Mouse (Mus musculus): ENCODE data around the gene Nfib.

The Nfib gene

GRCm38 (mm10) chr4:82411965-82412364 is 293.6 kb downstream of the Nfib start:
- ChIA-PET CTCF (no interaction called here), POLR2A (interaction anchor here in 2 of 4 experiments (0.6 to 1.5 kb wide), 10 partner anchors 8 to 123 kb away, joined by 3 to 6 read pairs (median 4); no protein-coding TSS in a partner anchor)

- ChIA-PET POLR2A (interaction anchor here in 2 of 4 experiments (1.3 to 5.1 kb wide), 3 partner anchors 10 to 24 kb away, joined by 3 to 18 read pairs (median 3); no protein-coding TSS in a partner anchor), CTCF (no interaction called here)
Observed at GRCm38 (mm10) chr4:82408463-82409404, 296.8 kb downstream of the Nfib start.

GRCm38 (mm10) chr4:82406511-82406910 is 299.0 kb downstream of the Nfib start:
- POLR2A ChIA-PET, result interaction anchor here in 2 of 4 experiments (1.1 to 5.1 kb wide), 4 partner anchors 9 to 57 kb away, joined by 3 to 18 read pairs (median 11); no protein-coding TSS in a partner anchor
- CTCF ChIA-PET, result no interaction called here

- POLR2A ChIA-PET, result interaction anchor here in 2 of 4 experiments (1.0 to 3.5 kb wide), 10 partner anchors 9 to 100 kb away, joined by 3 to 30 read pairs (median 4); no protein-coding TSS in a partner anchor
- CTCF ChIA-PET, result no interaction called here
Observed at GRCm38 (mm10) chr4:82405791-82406190, 299.8 kb downstream of the Nfib start.

GRCm38 (mm10) chr4:82403975-82404651 is 301.4 kb downstream of the Nfib start:
- POLR2A ChIA-PET, result interaction anchor here in 3 of 4 experiments (0.6 to 3.5 kb wide), 19 partner anchors 8 to 1121 kb away, joined by 3 to 30 read pairs (median 4); partner anchors contain the start of gene Ccdc171 (in 1 of the 3)
- CTCF ChIA-PET, result no interaction called here

- POLR2A ChIA-PET, result interaction anchor here in 2 of 4 experiments (0.6 to 3.5 kb wide), 14 partner anchors 9 to 1037 kb away, joined by 3 to 22 read pairs (median 4); no protein-coding TSS in a partner anchor
- CTCF ChIA-PET, result no interaction called here
Observed at GRCm38 (mm10) chr4:82402666-82403065, 302.9 kb downstream of the Nfib start.

- ChIA-PET POLR2A (interaction anchor here in 2 of 4 experiments (0.7 to 3.5 kb wide), 14 partner anchors 8 to 110 kb away, joined by 3 to 22 read pairs (median 4); no protein-coding TSS in a partner anchor), CTCF (no interaction called here)
Observed at GRCm38 (mm10) chr4:82401450-82402061, 304.0 kb downstream of the Nfib start.

GRCm38 (mm10) chr4:82400536-82400935 is 305.0 kb downstream of the Nfib start:
- ChIA-PET CTCF (interaction anchor here in 3 of 4 experiments (0.6 to 0.7 kb wide), 3 partner anchors 64 to 823 kb away, joined by 3 to 8 read pairs (median 7); no protein-coding TSS in a partner anchor), POLR2A (interaction anchor here (0.6 to 3.5 kb wide), 32 partner anchors 10 to 491 kb away, joined by 3 to 22 read pairs (median 4); no protein-coding TSS in a partner anchor)

- ChIA-PET CTCF (no interaction called here), POLR2A (interaction anchor here in 3 of 4 experiments (0.6 to 3.5 kb wide), 26 partner anchors 9 to 168 kb away, joined by 3 to 22 read pairs (median 4); no protein-coding TSS in a partner anchor)
Observed at GRCm38 (mm10) chr4:82399406-82400380, 305.9 kb downstream of the Nfib start.

- ChIA-PET CTCF (no interaction called here), POLR2A (interaction anchor here in 3 of 4 experiments (0.9 to 2.1 kb wide), 6 partner anchors 9 to 30 kb away, joined by 3 to 6 read pairs (median 4); no protein-coding TSS in a partner anchor)
Observed at GRCm38 (mm10) chr4:82398282-82398681, 307.3 kb downstream of the Nfib start.

GRCm38 (mm10) chr4:82396805-82397204 is 308.7 kb downstream of the Nfib start:
- ChIA-PET CTCF (interaction anchor here in 1 of 4 experiments (0.6 kb wide), 1 partner anchor 111 kb away, joined by 4 read pairs; no protein-coding TSS in a partner anchor), POLR2A (interaction anchor here in 3 of 4 experiments (0.6 to 2.1 kb wide), 11 partner anchors 9 to 108 kb away, joined by 3 to 9 read pairs (median 4); no protein-coding TSS in a partner anchor)

GRCm38 (mm10) chr4:82396003-82396402 is 309.5 kb downstream of the Nfib start:
- CTCF ChIA-PET, result interaction anchor here in 1 of 4 experiments (0.6 kb wide), 1 partner anchor 112 kb away, joined by 4 read pairs; no protein-coding TSS in a partner anchor

GRCm38 (mm10) chr4:82394346-82394745 is 311.2 kb downstream of the Nfib start:
- ChIA-PET CTCF (interaction anchor here in 1 of 4 experiments (0.5 kb wide), 1 partner anchor 667 kb away, joined by 5 read pairs; no protein-coding TSS in a partner anchor), POLR2A (interaction anchor here in 2 of 4 experiments (0.7 to 1.8 kb wide), 9 partner anchors 8 to 50 kb away, joined by 3 to 6 read pairs (median 4); no protein-coding TSS in a partner anchor)

More at GRCm38 (mm10) chr4:82396003-82396402, 309.5 kb downstream of the Nfib start:
- POLR2A ChIA-PET, result interaction anchor here in 3 of 4 experiments (0.6 to 1.6 kb wide), 11 partner anchors 9 to 194 kb away, joined by 3 to 9 read pairs (median 3); no protein-coding TSS in a partner anchor

- POLR2A ChIA-PET, result interaction anchor here in 3 of 4 experiments (0.6 to 1.7 kb wide), 9 partner anchors 9 to 1479 kb away, joined by 3 to 5 read pairs (median 3); no protein-coding TSS in a partner anchor
- CTCF ChIA-PET, result no interaction called here
Observed at GRCm38 (mm10) chr4:82393021-82393420, 312.5 kb downstream of the Nfib start.

- CTCF ChIA-PET, result no interaction called here
- POLR2A ChIA-PET, result interaction anchor here in 3 of 4 experiments (0.6 to 1.7 kb wide), 6 partner anchors 8 to 119 kb away, joined by 3 to 5 read pairs (median 4); no protein-coding TSS in a partner anchor
Observed at GRCm38 (mm10) chr4:82392496-82392895, 313.1 kb downstream of the Nfib start.

GRCm38 (mm10) chr4:82391726-82392472 is 313.7 kb downstream of the Nfib start:
- ChIA-PET POLR2A (interaction anchor here in 2 of 4 experiments (1.0 to 1.7 kb wide), 3 partner anchors 8 to 12 kb away, joined by 3 to 5 read pairs (median 4); no protein-coding TSS in a partner anchor), CTCF (no interaction called here)

All from embryonic stem cell, embryonic (primary cell).